Mouse (Mus musculus) hindbrain, embryonic 15.5 days (tissue): ENCODE data around the gene Rps6ka5. TPM values are rescaled to one million over a fixed set of nuclear protein-coding genes. Genes with fewer than 3 reads are reported as not detected.

Experiments used
- ATAC-seq: fragments of 200-750 bp; cut with Nextera tagmentation; 2 replicates; pipeline ENCODE4 v1.8.0; 2017; ENCODE audit warnings: low read depth, moderate number of reproducible peaks, moderate TSS enrichment; ENCODE audit not compliant: low FRiP score
- H3K27ac ChIP-seq: fragments of 300-500 bp; sonication (generic); replicated peaks from 2 replicates; pipeline ENCODE4 v1.5.1; 2015; ENCODE audit warnings: mild to moderate bottlenecking, inconsistent platforms
- H3K27me3 ChIP-seq: fragments of 300-500 bp; sonication (generic); 2 replicates; pipeline ENCODE4 v1.6.1; 2015; ENCODE audit warnings: control low read depth, inconsistent platforms
- H3K36me3 ChIP-seq: fragments of 300-500 bp; sonication (generic); 2 replicates; pipeline ENCODE4 v1.6.1; 2015; ENCODE audit warnings: control low read depth, inconsistent platforms
- H3K4me1 ChIP-seq: fragments of 300-500 bp; sonication (generic); replicated peaks from 2 replicates; pipeline ENCODE4 v1.6.1; 2015; ENCODE audit warnings: control low read depth, inconsistent platforms
- H3K4me2 ChIP-seq: fragments of 300-500 bp; sonication (generic); 2 replicates; pipeline ENCODE4 v1.6.1; 2015; ENCODE audit warnings: moderate library complexity, mild to moderate bottlenecking, inconsistent platforms
- H3K4me3 ChIP-seq: fragments of 300-500 bp; sonication (generic); 2 replicates; pipeline ENCODE4 v1.5.1; 2015; ENCODE audit warnings: mild to moderate bottlenecking, inconsistent platforms
- H3K9ac ChIP-seq: fragments of 300-500 bp; sonication (generic); 2 replicates; pipeline ENCODE4 v1.6.1; 2015; ENCODE audit warnings: inconsistent platforms
- H3K9me3 ChIP-seq: fragments of 300-500 bp; sonication (generic); 2 replicates; pipeline ENCODE4 v1.6.1; 2016; ENCODE audit warnings: control low read depth, inconsistent platforms
- WGBS: fragments of 180-500 bp; shearing (Covaris S2); methylation state at CpG from one replicate; pipeline ENCODE4 v1.1.7; 2015; 5-methylcytosine and 5-hydroxymethylcytosine counted together
- polyA plus RNA-seq: library from polyadenylated mRNA; unstranded; fragments of >200 nt; fragmentation: Nextera tagmentation; extraction: Ambion mirVana; gene quantifications from 2 replicates; pipeline ENCODE4 v1.2.1, GENCODE M21; 2015

Rps6ka5 gene
- 6.3 and 6.8 TPM in 2 replicates for polyA plus RNA-seq

DNA sequence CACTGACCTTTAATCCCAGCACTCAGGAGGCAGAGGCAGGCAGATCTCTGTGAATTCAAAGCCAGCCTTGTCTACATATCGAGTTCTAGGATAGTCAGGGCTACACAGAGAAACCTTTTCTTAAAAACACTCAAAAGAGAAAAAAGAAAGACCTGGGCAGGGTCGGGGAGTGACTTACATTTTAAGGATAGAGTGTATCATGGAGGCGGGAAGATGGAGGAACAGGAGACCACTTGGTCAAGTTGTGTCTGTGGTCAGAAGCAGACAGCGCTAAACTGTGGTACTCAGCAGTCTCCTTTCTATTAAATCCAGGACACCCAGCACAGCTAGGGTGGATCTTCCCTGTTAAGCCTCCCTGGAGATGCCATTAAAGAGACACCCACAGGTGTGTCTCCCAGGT is at the start of gene Rps6ka5:
Rps6ka5 (minus strand) TSS at position 333 of the 400 bp plus-strand sequence.
- Histone ChIP-seq H3K4me2 (peak within 1 kb of the TSS; percentile 64), H3K36me3 (no peaks in the 10 kb centered on the region), H3K4me3 (peak within 1 kb of the TSS; percentile 96; the same call in 1 of the 2 replicates), H3K4me1 (peaks cover 22% of the 10 kb centered on the region), H3K9me3 (no peaks in the 10 kb centered on the region), H3K27me3 (no peaks in the 10 kb centered on the region), H3K27ac (no peak within 1 kb of the TSS), H3K9ac (no peak within 1 kb of the TSS)
- no peak for ATAC-seq
- WGBS = 91% methylated on average over 4 of the region's 4 CpGs

- Histone ChIP-seq H3K27me3 (no peaks in the 10 kb centered on the region), H3K27ac (no peak overlapping the region), H3K4me1 (peaks cover 26% of the 10 kb centered on the region), H3K9me3 (no peaks in the 10 kb centered on the region), H3K36me3 (no peaks in the 10 kb centered on the region), H3K4me2 (no peak overlapping the region), H3K9ac (no peak overlapping the region), H3K4me3 (no peak overlapping the region)
- WGBS = 85% methylated on average over 8 of the region's 8 CpGs
- no peak for ATAC-seq
Observed at GRCm38 (mm10) chr12:100775911-100776581, 49.3 kb upstream of the Rps6ka5 start.

DNA sequence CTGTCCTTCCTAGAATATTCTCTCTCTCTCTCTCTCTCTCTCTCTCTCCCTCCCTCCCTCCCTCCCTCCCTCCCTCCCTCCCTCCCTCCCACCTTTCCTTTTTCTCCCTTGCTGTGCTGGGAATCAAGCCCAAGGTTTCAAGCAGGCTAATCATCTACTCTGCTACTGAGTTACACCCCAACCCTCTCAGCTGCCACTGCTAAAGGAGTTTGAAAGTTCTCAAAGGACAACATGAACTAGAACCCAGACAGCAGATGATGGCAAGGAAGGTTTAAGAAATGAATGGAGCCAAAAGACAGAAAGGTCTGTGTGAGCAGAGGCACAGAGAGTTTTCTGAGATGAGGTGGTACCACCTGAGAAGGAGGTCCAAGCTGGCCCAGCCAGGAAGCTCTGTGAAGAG is 48.5 kb upstream of the Rps6ka5 start:
- H3K4me1 ChIP-seq = peaks cover 26% of the 10 kb centered on the region
- no peak overlapping the region for H3K4me2 ChIP-seq
- H3K4me3 ChIP-seq = no peak overlapping the region
- no peak overlapping the region for H3K27ac ChIP-seq
- no peak for ATAC-seq
- no peak overlapping the region for H3K9ac ChIP-seq
- no peaks in the 10 kb centered on the region for H3K9me3 ChIP-seq
- H3K27me3 ChIP-seq = no peaks in the 10 kb centered on the region
- H3K36me3 ChIP-seq = no peaks in the 10 kb centered on the region

DNA sequence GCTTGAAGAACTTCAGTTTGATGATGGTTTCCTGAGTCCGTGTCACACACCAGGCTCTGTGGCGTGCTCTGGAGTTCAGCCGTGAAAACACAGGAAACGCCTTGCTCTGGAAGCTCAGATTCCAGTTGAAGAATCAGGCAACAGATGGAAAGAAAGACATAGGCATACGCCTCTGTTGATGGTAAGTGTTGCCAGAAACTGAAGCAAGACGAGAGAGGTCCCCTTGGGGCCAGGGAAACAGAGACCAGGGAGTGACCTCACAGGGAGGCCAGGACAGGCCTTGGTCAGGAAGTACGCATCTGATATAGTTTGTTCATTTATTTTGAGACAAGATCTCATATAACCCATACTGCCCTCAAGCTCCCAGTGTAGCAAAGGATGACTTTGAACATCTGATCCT is 48.0 kb upstream of the Rps6ka5 start:
- WGBS = 90% methylated on average over 7 of the region's 7 CpGs

GRCm38 (mm10) chr12:100772230-100772984 is 45.6 kb upstream of the Rps6ka5 start:
- WGBS = 42% methylated on average over 7 of the region's 7 CpGs
- peaks cover 7% of the 10 kb centered on the region; the same call in 1 of the 2 replicates for H3K4me1 ChIP-seq
- H3K9me3 ChIP-seq = no peaks in the 10 kb centered on the region
- H3K9ac ChIP-seq = no peak overlapping the region
- no peaks in the 10 kb centered on the region for H3K27me3 ChIP-seq
- no peak overlapping the region for H3K27ac ChIP-seq
- ATAC-seq = peak; percentile 42
- no peak overlapping the region for H3K4me3 ChIP-seq
- H3K4me2 ChIP-seq = no peak overlapping the region
- H3K36me3 ChIP-seq = no peaks in the 10 kb centered on the region

More for the DNA sequence above, 48.0 kb upstream of the Rps6ka5 start:
- no peak overlapping the region for H3K9ac ChIP-seq
- no peaks in the 10 kb centered on the region for H3K36me3 ChIP-seq
- peaks cover 23% of the 10 kb centered on the region for H3K4me1 ChIP-seq
- no peaks in the 10 kb centered on the region for H3K9me3 ChIP-seq
- H3K4me3 ChIP-seq = no peak overlapping the region
- no peaks in the 10 kb centered on the region for H3K27me3 ChIP-seq
- no peak for ATAC-seq
- no peak overlapping the region for H3K4me2 ChIP-seq
- no peak overlapping the region for H3K27ac ChIP-seq

- Histone ChIP-seq H3K9ac (no peak overlapping the region), H3K4me2 (no peak overlapping the region), H3K27me3 (no peaks in the 10 kb centered on the region), H3K9me3 (no peaks in the 10 kb centered on the region), H3K4me3 (no peak overlapping the region), H3K36me3 (no peaks in the 10 kb centered on the region), H3K4me1 (peaks cover 7% of the 10 kb centered on the region; the same call in 1 of the 2 replicates), H3K27ac (no peak overlapping the region)
- ATAC-seq = no peak
- WGBS = 86% methylated on average over 3 of the region's 3 CpGs
Observed at GRCm38 (mm10) chr12:100770765-100771164, 44.0 kb upstream of the Rps6ka5 start.

DNA sequence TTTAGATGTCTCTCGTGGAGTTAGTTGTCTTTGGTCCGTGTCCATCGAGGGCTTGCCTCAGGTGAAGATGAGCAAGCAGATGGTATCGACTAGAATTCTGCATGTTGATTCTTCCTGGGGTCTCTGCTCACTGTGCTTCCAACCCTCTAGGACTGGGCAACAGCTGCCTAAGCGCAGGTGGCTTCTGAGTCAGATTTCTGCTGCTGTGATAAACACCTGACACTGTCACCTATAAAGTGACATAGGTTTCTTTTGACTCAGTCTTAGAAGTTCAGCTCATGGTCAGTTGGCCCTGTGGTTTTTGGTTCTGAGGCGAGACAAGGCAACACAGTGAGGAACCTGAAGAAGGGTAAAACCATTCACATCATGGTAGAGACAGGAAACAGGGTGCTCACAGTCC is 43.1 kb upstream of the Rps6ka5 start:
- 92% methylated on average over 6 of the region's 6 CpGs for WGBS
- no peak for ATAC-seq
- H3K36me3 ChIP-seq = no peaks in the 10 kb centered on the region

GRCm38 (mm10) chr12:100764329-100765018 is 37.7 kb upstream of the Rps6ka5 start:
- Histone ChIP-seq H3K9ac (no peak overlapping the region), H3K4me1 (no peaks in the 10 kb centered on the region), H3K36me3 (no peaks in the 10 kb centered on the region), H3K27ac (no peak overlapping the region), H3K4me3 (no peak overlapping the region), H3K9me3 (no peaks in the 10 kb centered on the region), H3K4me2 (no peak overlapping the region), H3K27me3 (no peaks in the 10 kb centered on the region)
- WGBS = 66% methylated on average over 13 of the region's 13 CpGs
- no peak for ATAC-seq

More for the DNA sequence above, 43.1 kb upstream of the Rps6ka5 start:
- Histone ChIP-seq H3K27me3 (no peaks in the 10 kb centered on the region), H3K9me3 (no peaks in the 10 kb centered on the region), H3K4me2 (no peak overlapping the region), H3K27ac (no peak overlapping the region), H3K4me3 (no peak overlapping the region), H3K9ac (no peak overlapping the region), H3K4me1 (peaks cover 7% of the 10 kb centered on the region; the same call in 1 of the 2 replicates)

DNA sequence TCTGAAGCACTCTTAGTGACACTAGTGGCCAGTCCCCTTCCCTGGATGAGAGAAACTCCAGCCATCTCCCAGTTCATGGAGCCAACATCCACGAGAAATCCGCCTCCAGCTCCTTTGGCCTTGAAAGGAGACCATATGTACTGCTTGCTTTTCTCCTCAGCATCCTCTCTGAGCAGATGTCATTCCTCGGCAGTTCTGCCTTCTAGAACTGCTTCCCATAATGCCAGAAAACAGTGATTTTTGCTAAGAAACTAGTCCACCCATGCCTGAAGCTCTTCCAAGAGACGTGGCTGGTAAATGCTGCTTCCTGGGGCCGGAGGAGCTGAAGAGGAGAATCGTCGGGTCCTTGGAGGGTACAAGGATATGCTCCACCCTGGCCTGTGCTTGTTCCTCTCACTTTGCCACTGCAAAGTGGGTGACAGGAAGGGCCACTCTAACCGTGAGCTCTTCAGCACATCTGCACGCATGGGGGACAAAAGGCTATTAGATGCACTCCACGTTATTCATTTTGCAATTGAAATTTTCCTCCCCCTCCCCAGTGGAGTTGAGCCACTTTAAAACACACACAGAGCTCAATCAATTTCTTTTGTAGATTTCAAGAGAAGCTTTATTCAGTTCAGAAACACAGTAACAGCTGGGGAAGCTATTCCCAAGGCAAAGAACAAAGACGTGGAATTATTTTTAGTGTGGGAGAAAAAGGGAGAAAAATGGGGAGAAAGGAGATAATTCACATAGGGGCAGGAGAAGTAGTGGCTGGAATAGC is 36.1 kb upstream of the Rps6ka5 start:
- Histone ChIP-seq H3K36me3 (no peaks in the 10 kb centered on the region), H3K9me3 (no peaks in the 10 kb centered on the region), H3K4me2 (no peak overlapping the region), H3K4me1 (no peaks in the 10 kb centered on the region), H3K27me3 (no peaks in the 10 kb centered on the region), H3K27ac (no peak overlapping the region), H3K4me3 (no peak overlapping the region), H3K9ac (no peak overlapping the region)
- ATAC-seq = no peak
- 53% methylated on average over 11 of the region's 11 CpGs for WGBS

DNA sequence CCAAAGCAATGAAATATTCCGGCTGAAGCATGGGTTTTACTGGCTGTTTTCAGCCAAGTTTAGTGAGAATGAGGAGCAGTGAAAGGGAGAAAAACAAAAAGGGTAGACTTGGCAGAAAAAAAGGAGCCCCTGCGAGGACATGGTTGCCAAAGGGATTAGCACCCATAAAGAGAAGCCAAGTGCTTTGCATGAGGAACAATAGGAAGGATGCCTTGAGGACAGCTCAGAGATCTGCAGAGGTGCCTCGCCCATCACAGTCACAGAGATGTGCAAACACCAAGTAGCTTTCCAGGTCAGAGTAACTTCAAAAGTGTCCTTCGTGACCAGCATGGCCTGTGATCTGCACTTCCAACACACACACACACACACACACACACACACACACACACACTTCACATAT is 30.6 kb upstream of the Rps6ka5 start:
- no peak for ATAC-seq

DNA sequence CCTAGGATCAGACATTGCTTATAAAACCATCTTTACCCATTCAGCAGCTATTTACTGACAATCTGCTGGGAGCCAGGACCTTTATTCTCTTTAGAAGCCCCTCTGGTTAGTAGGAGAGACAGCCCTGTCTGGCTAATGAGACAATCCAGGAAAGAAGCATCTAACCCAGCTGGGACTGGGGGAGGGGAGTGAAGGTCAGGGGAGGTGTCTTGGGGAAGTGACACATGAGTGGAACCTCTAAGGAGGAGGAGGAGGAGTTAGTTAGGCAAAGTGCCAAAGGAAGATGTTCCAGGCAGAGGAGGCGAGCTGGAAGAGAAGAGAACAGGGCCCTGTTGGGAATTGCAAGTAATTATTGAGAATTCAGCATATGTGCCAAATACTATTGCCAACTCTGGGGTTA is 26.9 kb upstream of the Rps6ka5 start:
- no peak overlapping the region for H3K4me3 ChIP-seq
- no peak for ATAC-seq
- H3K9me3 ChIP-seq = no peaks in the 10 kb centered on the region
- H3K27ac ChIP-seq = no peak overlapping the region
- no peaks in the 10 kb centered on the region for H3K4me1 ChIP-seq
- H3K9ac ChIP-seq = no peak overlapping the region
- H3K36me3 ChIP-seq = no peaks in the 10 kb centered on the region
- 38% methylated on average over 1 of the region's 1 CpGs for WGBS
- no peak overlapping the region for H3K4me2 ChIP-seq
- no peaks in the 10 kb centered on the region for H3K27me3 ChIP-seq

More for the DNA sequence above, 30.6 kb upstream of the Rps6ka5 start:
- Histone ChIP-seq H3K36me3 (no peaks in the 10 kb centered on the region), H3K9me3 (no peaks in the 10 kb centered on the region), H3K4me3 (no peak overlapping the region), H3K4me1 (no peaks in the 10 kb centered on the region), H3K4me2 (no peak overlapping the region), H3K9ac (no peak overlapping the region), H3K27me3 (no peaks in the 10 kb centered on the region), H3K27ac (no peak overlapping the region)
- WGBS = 48% methylated on average over 4 of the region's 4 CpGs
